Mouse (Mus musculus) thymus, adult 2 months (tissue): ENCODE results near the gene Tom1l2.

ENCODE experiments used
- CTCF ChIP-seq: fragments of 200-500 bp; IDR thresholded peaks from 2 replicates; pipeline ENCODE4 v1.5.1; 2012; ENCODE audit warnings: mild to moderate bottlenecking, control low read depth, low read length, moderate library complexity, borderline replicate concordance; ENCODE audit not compliant: control insufficient read depth, poor library complexity, insufficient read depth; ENCODE audit errors: extremely low read depth
- POLR2A ChIP-seq: fragments of 200-500 bp; IDR thresholded peaks from 2 replicates; pipeline ENCODE4 v1.6.1; 2012; ENCODE audit warnings: mild to moderate bottlenecking, low read length, control low read depth, moderate library complexity; ENCODE audit not compliant: control insufficient read depth, poor library complexity, insufficient read depth; ENCODE audit errors: extremely low read depth

GRCm38 (mm10) chr11:60225874-60226273 is 126.8 kb downstream of the Tom1l2 start:
- TF ChIP-seq CTCF: no peak
- no peak for TF ChIP-seq POLR2A
